Mouse (Mus musculus) CH12.LX (cell line): ENCODE measurements around the gene Kctd12. TPM values are rescaled to one million over a fixed set of nuclear protein-coding genes. Genes with fewer than 3 reads are reported as not detected.

Experiments used
- DNase-seq: peaks from one replicate; pipeline ENCODE4 v3.0.0-alpha.2; 2013; ENCODE audit errors: extremely low read depth
- H3K27ac ChIP-seq: 2 replicates; pipeline ENCODE4 v1.5.1; 2012; ENCODE audit warnings: low read depth, mild to moderate bottlenecking, control low read depth, moderate library complexity; ENCODE audit not compliant: insufficient read depth
- H3K27me3 ChIP-seq: replicated peaks from 2 replicates; pipeline ENCODE3; 2012; ENCODE audit warnings: inconsistent platforms
- H3K36me3 ChIP-seq, 2 experiments: replicated peaks in 1 of 2; 2 replicates each; pipeline versions ENCODE3 to v1.6.1; 2012; ENCODE audit warnings: inconsistent platforms in 1 of 2, low read length in 1 of 2, mild to moderate bottlenecking in 1 of 2, mixed read lengths in 1 of 2, moderate library complexity in 1 of 2; ENCODE audit not compliant: control insufficient read depth in 1 of 2, insufficient read depth in 1 of 2
- H3K4me1 ChIP-seq, 2 experiments: 2 replicates each; pipeline ENCODE4 v1.6.1; 2012; ENCODE audit warnings: inconsistent platforms in 1 of 2, moderate library complexity in 1 of 2; ENCODE audit not compliant: insufficient read depth in 2 of 2, control insufficient read depth in 1 of 2
- H3K4me2 ChIP-seq: 2 replicates; pipeline ENCODE4 v1.6.1; 2012; ENCODE audit warnings: low read depth, mild to moderate bottlenecking, control low read depth; ENCODE audit not compliant: poor library complexity, insufficient read depth, severe bottlenecking
- H3K4me3 ChIP-seq, 3 experiments: fragments of 150-350 bp in 1 of 3; sonication (generic) in 1 of 3; replicated peaks in 1 of 3; 2 replicates each; pipeline versions ENCODE3 to v1.5.1; 2011 to 2012; ENCODE audit warnings: low read depth in 2 of 3, low read length in 2 of 3, mild to moderate bottlenecking in 2 of 3, moderate library complexity in 2 of 3, control low read depth in 1 of 3, improper control_type of control experiment in 1 of 3, inconsistent platforms in 1 of 3, mixed read lengths in 1 of 3; ENCODE audit not compliant: poor library complexity in 1 of 3
- H3K79me2 ChIP-seq: replicated peaks from 2 replicates; pipeline ENCODE4 v1.6.1; 2012; ENCODE audit warnings: mild to moderate bottlenecking, moderate library complexity; ENCODE audit not compliant: control insufficient read depth, poor library complexity, insufficient read depth, severe bottlenecking; ENCODE audit errors: extremely low read depth
- H3K9ac ChIP-seq: 2 replicates; pipeline ENCODE4 v1.6.1; 2012; ENCODE audit warnings: low read depth, mild to moderate bottlenecking, control low read depth, moderate library complexity; ENCODE audit not compliant: insufficient read depth
- H3K9me3 ChIP-seq: replicated peaks from 2 replicates; pipeline ENCODE3; 2012; ENCODE audit warnings: low read length, inconsistent platforms, mixed read lengths
- CTCF ChIP-seq, 2 experiments: IDR thresholded peaks in 1 of 2; conservative IDR thresholded peaks in 1 of 2; 2 replicates each; pipeline ENCODE4 v1.5.1; 2011 to 2012; ENCODE audit warnings: low read depth in 2 of 2, low read length in 2 of 2, improper control_type of control experiment in 1 of 2, inconsistent platforms in 1 of 2, mild to moderate bottlenecking in 1 of 2, moderate library complexity in 1 of 2
- E2F4 ChIP-seq: IDR thresholded peaks from 2 replicates; pipeline ENCODE4 v1.6.1; 2011; ENCODE audit warnings: low read depth, low read length, improper control_type of control experiment; ENCODE audit not compliant: insufficient replicate concordance
- EP300 ChIP-seq: IDR thresholded peaks from 2 replicates; pipeline ENCODE4 v1.6.1; 2011; ENCODE audit warnings: low read length, improper control_type of control experiment
- GABPA ChIP-seq: IDR thresholded peaks from 2 replicates; pipeline ENCODE4 v1.6.1; 2012; ENCODE audit warnings: low read depth, low read length, improper control_type of control experiment, inconsistent platforms; ENCODE audit not compliant: insufficient replicate concordance
- HCFC1 ChIP-seq: IDR thresholded peaks from 2 replicates; pipeline ENCODE4 v1.6.1; 2012; ENCODE audit warnings: low read depth, mild to moderate bottlenecking, inconsistent platforms, low read length, improper control_type of control experiment
- IRF4 ChIP-seq: IDR thresholded peaks from 2 replicates; pipeline ENCODE4 v1.6.1; 2014; ENCODE audit warnings: low read depth, mild to moderate bottlenecking, inconsistent platforms, low read length, improper control_type of control experiment
- JUND ChIP-seq: conservative IDR thresholded peaks from 2 replicates; pipeline ENCODE4 v1.6.1; 2011; ENCODE audit warnings: low read depth, low read length, improper control_type of control experiment
- KAT2A ChIP-seq: IDR thresholded peaks from 2 replicates; pipeline ENCODE4 v1.6.1; 2012; ENCODE audit warnings: low read length, improper control_type of control experiment, inconsistent platforms; ENCODE audit not compliant: insufficient replicate concordance
- MAFK ChIP-seq: IDR thresholded peaks from 2 replicates; pipeline ENCODE4 v1.6.1; 2011; ENCODE audit warnings: low read length, improper control_type of control experiment; ENCODE audit not compliant: insufficient replicate concordance
- MAX ChIP-seq: IDR thresholded peaks from 2 replicates; pipeline ENCODE4 v1.6.1; 2011; ENCODE audit warnings: low read length, improper control_type of control experiment
- MEF2A ChIP-seq: IDR thresholded peaks from 2 replicates; pipeline ENCODE4 v1.6.1; 2014; ENCODE audit warnings: low read depth, mild to moderate bottlenecking, inconsistent platforms, low read length, improper control_type of control experiment, borderline replicate concordance
- MYC ChIP-seq: IDR thresholded peaks from 2 replicates; pipeline ENCODE4 v1.6.1; 2011; ENCODE audit warnings: low read depth, mild to moderate bottlenecking, improper control_type of control experiment, low read length
- NELFE ChIP-seq: IDR thresholded peaks from 2 replicates; pipeline ENCODE4 v1.6.1; 2011; ENCODE audit warnings: low read depth, low read length, improper control_type of control experiment
- NRF1 ChIP-seq: IDR thresholded peaks from 2 replicates; pipeline ENCODE4 v1.6.1; 2014; ENCODE audit warnings: low read depth, mild to moderate bottlenecking, inconsistent platforms, low read length, improper control_type of control experiment, moderate library complexity
- POLR2AphosphoS2 ChIP-seq: IDR thresholded peaks from 2 replicates; pipeline ENCODE4 v1.6.1; 2011; ENCODE audit warnings: low read depth, low read length, improper control_type of control experiment
- RAD21 ChIP-seq: IDR thresholded peaks from 2 replicates; pipeline ENCODE4 v1.6.1; 2011; ENCODE audit warnings: low read depth, mild to moderate bottlenecking, low read length, improper control_type of control experiment, moderate library complexity
- SIN3A ChIP-seq: IDR thresholded peaks from 2 replicates; pipeline ENCODE4 v1.6.1; 2012; ENCODE audit warnings: low read length, improper control_type of control experiment, inconsistent platforms
- SMC3 ChIP-seq: IDR thresholded peaks from 2 replicates; pipeline ENCODE4 v1.6.1; 2011; ENCODE audit warnings: low read depth, low read length, improper control_type of control experiment
- TBP ChIP-seq: conservative IDR thresholded peaks from 2 replicates; pipeline ENCODE4 v1.6.1; 2011; ENCODE audit warnings: low read depth, low read length, improper control_type of control experiment
- UBTF ChIP-seq: IDR thresholded peaks from 2 replicates; pipeline ENCODE4 v1.6.1; 2012; ENCODE audit warnings: low read depth, mild to moderate bottlenecking, inconsistent platforms, low read length, improper control_type of control experiment, moderate library complexity
- ZC3H11A ChIP-seq: IDR thresholded peaks from 2 replicates; pipeline ENCODE4 v1.6.1; 2012; ENCODE audit warnings: low read depth, mild to moderate bottlenecking, inconsistent platforms, low read length, improper control_type of control experiment
- ZKSCAN1 ChIP-seq: IDR thresholded peaks from 2 replicates; pipeline ENCODE4 v1.6.1; 2012; ENCODE audit warnings: low read depth, inconsistent platforms, low read length, improper control_type of control experiment, borderline replicate concordance
- dilution Hi-C: fragments of 300-500 bp; cut with MboI; formaldehyde crosslinking; loops from 2 replicates; pipeline ENCODE4 v1.14.3; 2020; ENCODE audit warnings: low sequenced_read_pairs; ENCODE audit not compliant: extremely low pct_unique_long_range_greater_than_20kb, extremely low pct_ligation_motif_present
- in situ Hi-C: fragments of 300-500 bp; cut with MboI; formaldehyde crosslinking; loops from 3 replicates; pipeline ENCODE4 v1.14.3; 2019; ENCODE audit warnings: low sequenced_read_pairs, low pct_ligation_motif_present, low pct_unique_long_range_greater_than_20kb, mixed read lengths
- polyA plus RNA-seq: library from polyadenylated mRNA; unstranded; fragments of >175 nt; gene quantifications from 2 replicates; pipeline ENCODE4 v1.2.1, GENCODE M21; 2012; ENCODE audit warnings: low read depth; ENCODE audit not compliant: insufficient read length
- total RNA-seq, 2 experiments: library from RNA; depleted of rRNA; stranded (reverse); fragments of 300-350 nt in 1 of 2; fragments of >200 nt in 1 of 2; gene quantifications; 2 replicates each; pipeline ENCODE4 v1.2.3; 2012 to 2014

Gene Kctd12
- total and polyA plus RNA-seq, 3 experiments, result 21.4 to 35.4 (median 21.8) TPM

- dilution Hi-C loops (no loop called here), in situ Hi-C loops (no loop called here)
- Histone ChIP-seq H3K9ac (no peak overlapping the region), H3K9me3 (no peaks in the 10 kb centered on the region), H3K36me3 (peaks cover 0 to 12% of the 10 kb centered on the region in 2 experiments), H3K4me3 (no peak overlapping the region), H3K27me3 (no peaks in the 10 kb centered on the region), H3K79me2 (no peaks in the 10 kb centered on the region), H3K4me1 (peaks cover 6 to 24% of the 10 kb centered on the region in 2 experiments), H3K4me2 (no peak overlapping the region), H3K27ac (no peak overlapping the region)
- no peak for DNase-seq
- TF ChIP-seq MAFK (no peak), MYC (no peak), KAT2A (no peak), NELFE (no peak), UBTF (no peak), TBP (no peak)
Observed at GRCm38 (mm10) chr14:103007737-103008136, 25.3 kb upstream of the Kctd12 start.

- Histone ChIP-seq H3K79me2 (no peaks in the 10 kb centered on the region; the same call in 1 of the 2 replicates), H3K4me3 (no peak overlapping the region), H3K9ac (no peak overlapping the region), H3K4me2 (no peak overlapping the region), H3K4me1 (no peaks in the 10 kb centered on the region), H3K9me3 (no peaks in the 10 kb centered on the region)
- in situ Hi-C loops, result loop anchor here (25.0 kb wide), 1 partner anchor 483 kb away; no protein-coding TSS in a partner anchor
- DNase-seq, result peak; percentile 75
- TF ChIP-seq NELFE, result no peak
- TF ChIP-seq ZC3H11A, result peak; percentile 88
- peak; percentile 96 for TF ChIP-seq RAD21
- no peak for TF ChIP-seq SIN3A
- TF ChIP-seq MAX, result no peak
- TF ChIP-seq MAFK, result no peak
- 0 out of 2 replicates have a peak, but pooled peaks have one; percentile 22 for TF ChIP-seq E2F4
- no peak for TF ChIP-seq KAT2A
- TF ChIP-seq EP300, result no peak
- peak; percentile 30; the same call in 1 of the 2 replicates for TF ChIP-seq IRF4
- no peak for TF ChIP-seq GABPA
- TF ChIP-seq MEF2A, result no peak
- peak; percentile 52; the same call in 1 of the 2 replicates for TF ChIP-seq JUND
- no peak for TF ChIP-seq NRF1
- no peak for TF ChIP-seq HCFC1
- TF ChIP-seq CTCF (conservative IDR thresholded peaks at IDR 0.05 in 1 of 2, IDR thresholded peaks at IDR 0.05 in 1 of 2; ENCODE audit: low read depth in 2 of 2, low read length in 2 of 2), result peak; percentile 94 to 97
- TF ChIP-seq ZKSCAN1, result no peak
- peak; percentile 94 for TF ChIP-seq SMC3
- no peak for TF ChIP-seq POLR2AphosphoS2
- TF ChIP-seq, all 38 proteins: peak for 7
- H3K27ac ChIP-seq, result no peak overlapping the region
- peaks cover 0 to 5% of the 10 kb centered on the region in 2 experiments for H3K36me3 ChIP-seq
- dilution Hi-C loops, result loop anchor here (25.0 kb wide), 1 partner anchor 183 kb away; no protein-coding TSS in a partner anchor
- no peaks in the 10 kb centered on the region for H3K27me3 ChIP-seq
Observed at GRCm38 (mm10) chr14:102994662-102995561, 12.5 kb upstream of the Kctd12 start.
